Mouse (Mus musculus) E14TG2a.4 (cell line): ENCODE data around the gene Zfp651.

ENCODE experiments used
- CTCF ChIP-seq: conservative IDR thresholded peaks from 2 replicates; pipeline ENCODE4 v1.5.1; 2014; ENCODE audit warnings: low read length
- POU5F1 ChIP-seq: IDR thresholded peaks from 2 replicates; pipeline ENCODE4 v1.6.1; 2014; ENCODE audit warnings: low read length, borderline replicate concordance

- TF ChIP-seq CTCF: no peak
- no peak for TF ChIP-seq POU5F1
Observed at GRCm38 (mm10) chr9:121802747-121803146, 43.6 kb downstream of the Zfp651 start.
